Mouse (Mus musculus): ENCODE results near the gene Gm49403. TPM values are rescaled to one million over a fixed set of nuclear protein-coding genes. Genes with fewer than 3 reads are reported as not detected.
A peak's percentile ranks its signal among the peaks of the same experiment; 100 is the strongest.
"Not testable (repeated sequence)": the region's sequence is repeated elsewhere in the genome, so short reads cannot be mapped to it uniquely, and the experiment has no call there.

Gm49403 gene
- polyA plus RNA-seq, 1 experiment from 2014 or later, result not detected

DNA sequence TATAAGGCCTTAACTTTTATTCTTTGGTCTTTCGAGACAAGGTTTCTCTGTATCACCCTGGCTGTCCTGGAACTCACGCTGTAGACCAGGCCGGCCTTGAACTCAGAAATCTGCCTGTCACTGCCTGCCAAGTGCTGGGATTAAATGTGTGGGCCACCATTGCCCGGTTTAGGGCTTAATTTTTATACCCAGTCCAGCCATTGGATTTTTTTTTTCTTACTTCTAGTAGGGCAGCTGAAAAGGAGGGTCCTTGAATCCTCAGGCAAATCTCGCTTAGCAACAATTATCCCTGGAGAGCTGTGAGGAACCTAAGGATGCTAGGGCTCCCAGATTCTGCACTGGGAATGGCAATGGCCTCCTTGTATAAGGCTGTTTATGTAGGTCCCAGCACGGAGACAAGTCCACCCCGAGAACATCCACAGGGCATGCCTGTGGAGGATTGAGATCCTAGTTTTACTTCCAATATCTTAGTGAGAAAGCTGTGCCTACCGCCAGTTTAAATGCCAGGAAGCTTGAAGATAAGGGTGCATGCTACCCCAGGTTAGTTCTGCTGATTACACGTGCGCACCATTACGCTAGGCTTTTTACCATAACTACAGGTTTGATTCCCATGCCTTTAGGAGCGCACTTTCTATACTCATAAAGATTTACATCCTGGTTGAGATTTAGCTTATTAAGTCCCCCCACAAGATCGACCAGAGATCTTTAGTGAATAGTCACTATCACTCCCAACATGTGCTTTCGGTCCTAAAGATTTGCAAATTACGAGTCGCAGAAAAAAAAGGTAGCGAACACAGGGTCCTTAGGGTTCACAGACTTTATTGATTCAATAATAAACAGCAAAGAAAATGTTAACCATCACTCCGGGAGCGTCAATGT is 4.1 kb downstream of the Gm49403 start:
- 16% methylated on average over 19 of the region's 19 CpGs for WGBS
- H3K4me2 ChIP-seq (replicated peaks), result peak overlapping the region; percentile 89
- H3K27ac ChIP-seq, result peak overlapping the region; percentile 89
- H3K9ac ChIP-seq, result peak overlapping the region; percentile 70
- H3K4me1 ChIP-seq (replicated peaks; ENCODE audit: control insufficient read depth, insufficient read depth, low read length), result peaks cover 17% of the 10 kb centered on the region
- H3K9me3 ChIP-seq (ENCODE audit: control insufficient read depth, low read length), result no peaks in the 10 kb centered on the region
- H3K4me3 ChIP-seq (replicated peaks; ENCODE audit: low read length), result peak overlapping the region; percentile 67
- no peaks in the 10 kb centered on the region for H3K27me3 ChIP-seq (ENCODE audit: control insufficient read depth, insufficient read depth, low read length)
- ATAC-seq (ENCODE audit: low FRiP score), result no peak
- H3K36me3 ChIP-seq (replicated peaks; ENCODE audit: control insufficient read depth, insufficient read depth), result peaks cover 13% of the 10 kb centered on the region
- no peak for DNase-seq (ENCODE audit: low spot score)

DNA sequence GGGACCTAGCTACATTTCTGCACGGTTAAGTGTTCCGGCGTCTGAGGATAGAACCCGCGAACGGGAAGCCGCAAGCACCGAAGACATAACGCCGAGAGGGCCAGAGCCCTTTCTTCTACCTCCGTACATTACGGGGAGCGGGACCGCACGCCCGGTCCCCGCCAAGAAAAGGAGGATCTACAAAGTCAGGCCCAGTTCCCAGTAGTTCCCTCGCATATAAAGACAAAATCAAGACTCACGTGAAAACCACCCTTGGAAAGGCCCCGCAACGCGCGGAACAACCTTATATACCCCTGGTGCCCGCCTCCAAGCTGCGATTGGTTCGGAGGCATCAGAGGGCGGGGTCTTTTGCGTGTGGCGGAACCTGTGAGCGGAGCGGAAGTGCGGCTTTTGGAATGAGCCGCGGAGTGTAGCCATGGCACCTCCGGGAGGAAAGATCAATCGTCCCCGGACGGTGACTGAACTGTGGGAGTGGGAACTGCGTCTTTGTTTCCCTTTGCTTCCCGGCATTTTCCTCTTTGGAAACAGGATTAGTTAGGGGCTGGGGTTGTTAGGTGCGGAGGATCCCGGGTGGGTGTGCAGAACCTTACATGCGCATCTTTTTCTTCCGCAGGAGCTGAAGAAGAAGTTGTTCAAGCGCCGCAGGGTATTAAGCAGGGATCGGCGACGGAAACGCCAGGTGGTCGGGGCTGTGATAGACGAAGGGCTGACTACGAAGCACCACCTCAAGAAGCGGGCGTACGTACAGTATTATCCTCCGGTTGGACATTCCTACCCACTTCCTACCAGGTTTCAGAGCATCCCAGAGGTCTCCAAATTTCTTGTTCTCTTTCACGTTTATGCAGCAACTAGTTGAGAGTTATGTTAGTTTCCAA is 5.0 kb downstream of the Gm49403 start, which contains the start of the genes 1810009A15Rik and Gm49416:
TSS of gene 1810009A15Rik (plus strand) at position 343 of the 875 bp plus-strand sequence.
TSS of gene Gm49416 (plus strand) at position 416 of the 875 bp plus-strand sequence.
- Histone ChIP-seq H3K4me2 (replicated peaks) (peak within 1 kb of the TSS; percentile 89), H3K36me3 (replicated peaks; ENCODE audit: control insufficient read depth, insufficient read depth) (peaks cover 13% of the 10 kb centered on the region), H3K27ac (peak within 1 kb of the TSS; percentile 89), H3K4me1 (replicated peaks; ENCODE audit: control insufficient read depth, insufficient read depth, low read length) (peaks cover 21% of the 10 kb centered on the region), H3K9ac (peak within 1 kb of the TSS; percentile 70), H3K27me3 (ENCODE audit: control insufficient read depth, insufficient read depth, low read length) (no peaks in the 10 kb centered on the region), H3K9me3 (ENCODE audit: control insufficient read depth, low read length) (no peaks in the 10 kb centered on the region), H3K4me3 (replicated peaks; ENCODE audit: low read length) (peak within 1 kb of the TSS; percentile 67)
- under 1% methylated on average over 58 of the region's 58 CpGs for WGBS
- ATAC-seq (ENCODE audit: low FRiP score) (peak; percentile 94), DNase-seq (ENCODE audit: low spot score) (peak; percentile 98)

DNA sequence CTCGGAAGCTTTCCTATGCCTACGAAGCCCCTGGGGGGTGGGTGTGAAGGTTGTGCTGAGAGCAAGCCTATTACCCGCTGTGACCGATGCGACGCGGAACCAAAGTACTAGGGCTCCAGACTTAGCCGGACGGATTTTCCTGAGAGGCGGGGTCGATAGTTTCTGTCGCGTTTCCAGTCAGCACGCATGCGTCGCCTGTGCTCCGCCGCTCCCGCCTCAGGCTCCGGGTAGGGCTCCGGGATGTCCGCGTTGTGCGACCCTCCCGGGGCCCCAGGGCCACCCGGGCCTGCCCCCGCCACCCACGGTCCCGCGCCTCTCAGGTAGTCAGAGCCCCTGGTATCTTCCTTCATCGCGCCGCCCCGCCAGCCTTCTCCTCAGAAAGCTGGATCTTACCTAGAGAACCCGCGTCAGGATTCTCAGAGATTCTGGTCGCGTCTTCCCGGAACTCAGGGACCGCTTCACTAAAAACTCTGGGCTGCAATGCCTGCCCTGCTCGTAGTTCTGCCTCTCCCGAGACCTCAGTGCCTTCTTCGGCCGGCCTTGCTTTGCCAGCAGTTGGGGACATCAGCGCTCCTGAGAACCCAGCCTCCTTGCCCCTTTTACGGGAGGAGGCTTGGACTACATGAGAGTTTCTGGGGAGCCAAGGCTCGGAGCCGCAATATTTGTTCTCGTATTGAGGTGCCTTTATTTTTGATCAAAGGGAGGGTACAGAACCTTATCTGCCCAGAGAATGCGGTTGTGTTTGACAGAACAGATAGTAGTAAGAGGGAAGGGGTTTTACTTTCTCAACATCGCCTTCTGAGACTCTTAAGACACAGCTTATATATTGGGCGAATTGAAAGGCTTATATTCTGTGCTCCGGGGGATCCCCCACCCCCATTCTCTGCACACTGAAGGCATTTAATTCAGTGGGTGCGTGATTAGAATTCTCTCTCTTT is 9.4 kb downstream of the Gm49403 start, which contains the start of gene Ints5:
TSS of gene Ints5 (plus strand) at position 177 of the 938 bp plus-strand sequence.
- 2% methylated on average over 54 of the region's 54 CpGs for WGBS

DNA sequence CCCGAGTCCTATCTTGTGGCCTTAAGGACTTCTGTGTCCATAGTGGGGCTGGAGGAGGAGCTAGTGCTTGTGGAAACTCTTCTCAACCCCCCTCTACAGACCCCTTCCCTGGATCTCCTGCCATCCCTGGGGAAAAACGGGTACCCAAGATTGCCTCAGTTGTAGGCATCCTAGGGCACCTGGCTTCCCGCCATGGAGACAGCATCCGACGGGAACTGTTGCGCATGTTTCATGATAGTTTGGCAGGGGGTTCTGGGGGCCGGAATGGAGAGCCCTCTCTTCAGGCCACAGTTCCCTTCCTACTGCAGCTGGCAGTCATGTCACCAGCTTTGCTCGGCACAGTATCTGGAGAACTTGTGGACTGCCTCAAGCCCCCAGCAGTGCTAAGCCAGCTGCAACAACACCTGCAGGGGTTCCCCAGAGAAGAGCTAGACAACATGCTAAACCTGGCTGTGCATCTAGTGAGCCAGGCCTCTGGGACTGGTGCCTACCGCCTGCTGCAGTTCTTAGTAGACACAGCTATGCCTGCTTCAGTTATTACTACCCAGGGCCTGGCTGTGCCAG is 11.7 kb downstream of the Gm49403 start:
- ATAC-seq (ENCODE audit: low FRiP score) (no peak), DNase-seq (ENCODE audit: low spot score) (no peak)
- H3K9ac ChIP-seq, result no peak overlapping the region
- H3K36me3 ChIP-seq (replicated peaks; ENCODE audit: control insufficient read depth, insufficient read depth), result peaks cover 28% of the 10 kb centered on the region
- H3K27me3 ChIP-seq (ENCODE audit: control insufficient read depth, insufficient read depth, low read length), result no peaks in the 10 kb centered on the region
- H3K9me3 ChIP-seq (ENCODE audit: control insufficient read depth, low read length), result no peaks in the 10 kb centered on the region
- H3K4me2 ChIP-seq (replicated peaks), result no peak overlapping the region
- no peak overlapping the region for H3K4me3 ChIP-seq (replicated peaks; ENCODE audit: low read length)
- H3K27ac ChIP-seq, result no peak overlapping the region
- 93% methylated on average over 9 of the region's 9 CpGs for WGBS
- peaks cover 25% of the 10 kb centered on the region for H3K4me1 ChIP-seq (replicated peaks; ENCODE audit: control insufficient read depth, insufficient read depth, low read length)

More for the DNA sequence above, 9.4 kb downstream of the Gm49403 start, which contains the start of gene Ints5:
- Histone ChIP-seq H3K27me3 (ENCODE audit: control insufficient read depth, insufficient read depth, low read length) (no peaks in the 10 kb centered on the region), H3K4me3 (replicated peaks; ENCODE audit: low read length) (peak within 1 kb of the TSS; percentile 74), H3K9ac (peak within 1 kb of the TSS; percentile 85), H3K4me2 (replicated peaks) (peak within 1 kb of the TSS; percentile 92), H3K4me1 (replicated peaks; ENCODE audit: control insufficient read depth, insufficient read depth, low read length) (peaks cover 25% of the 10 kb centered on the region), H3K36me3 (replicated peaks; ENCODE audit: control insufficient read depth, insufficient read depth) (peaks cover 31% of the 10 kb centered on the region), H3K27ac (peak within 1 kb of the TSS; percentile 82), H3K9me3 (ENCODE audit: control insufficient read depth, low read length) (no peaks in the 10 kb centered on the region)
- peak; percentile 87 for DNase-seq (ENCODE audit: low spot score)
- peak; percentile 64 for ATAC-seq (ENCODE audit: low FRiP score)

DNA sequence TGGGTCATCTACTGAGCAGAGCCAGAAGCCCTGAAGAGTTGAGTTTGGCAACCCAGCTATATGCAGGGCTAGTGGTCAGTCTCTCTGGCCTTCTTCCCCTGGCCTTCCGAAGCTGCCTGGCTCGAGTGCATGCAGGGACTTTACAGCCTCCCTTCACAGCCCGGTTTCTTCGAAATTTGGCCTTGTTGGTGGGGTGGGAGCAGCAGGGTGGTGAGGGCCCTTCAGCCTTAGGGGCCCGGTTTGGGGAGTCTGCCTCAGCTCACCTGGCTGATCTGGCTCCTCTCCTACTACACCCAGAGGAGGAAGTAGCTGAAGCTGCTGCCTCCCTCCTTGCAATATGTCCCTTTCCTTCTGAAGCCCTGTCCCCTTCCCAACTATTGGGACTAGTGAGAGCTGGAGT is 12.5 kb downstream of the Gm49403 start:
- not testable (repeated sequence) for ATAC-seq (ENCODE audit: low FRiP score); H3K27me3 ChIP-seq (ENCODE audit: control insufficient read depth, insufficient read depth, low read length); H3K4me3 ChIP-seq (replicated peaks; ENCODE audit: low read length); H3K9me3 ChIP-seq (ENCODE audit: control insufficient read depth, low read length); DNase-seq (ENCODE audit: low spot score); H3K4me2 ChIP-seq (replicated peaks); H3K27ac ChIP-seq; H3K9ac ChIP-seq
- Histone ChIP-seq H3K36me3 (replicated peaks; ENCODE audit: control insufficient read depth, insufficient read depth) (peaks cover 21% of the 10 kb centered on the region), H3K4me1 (replicated peaks; ENCODE audit: control insufficient read depth, insufficient read depth, low read length) (peaks cover 25% of the 10 kb centered on the region)
- 96% methylated on average over 5 of the region's 5 CpGs for WGBS

DNA sequence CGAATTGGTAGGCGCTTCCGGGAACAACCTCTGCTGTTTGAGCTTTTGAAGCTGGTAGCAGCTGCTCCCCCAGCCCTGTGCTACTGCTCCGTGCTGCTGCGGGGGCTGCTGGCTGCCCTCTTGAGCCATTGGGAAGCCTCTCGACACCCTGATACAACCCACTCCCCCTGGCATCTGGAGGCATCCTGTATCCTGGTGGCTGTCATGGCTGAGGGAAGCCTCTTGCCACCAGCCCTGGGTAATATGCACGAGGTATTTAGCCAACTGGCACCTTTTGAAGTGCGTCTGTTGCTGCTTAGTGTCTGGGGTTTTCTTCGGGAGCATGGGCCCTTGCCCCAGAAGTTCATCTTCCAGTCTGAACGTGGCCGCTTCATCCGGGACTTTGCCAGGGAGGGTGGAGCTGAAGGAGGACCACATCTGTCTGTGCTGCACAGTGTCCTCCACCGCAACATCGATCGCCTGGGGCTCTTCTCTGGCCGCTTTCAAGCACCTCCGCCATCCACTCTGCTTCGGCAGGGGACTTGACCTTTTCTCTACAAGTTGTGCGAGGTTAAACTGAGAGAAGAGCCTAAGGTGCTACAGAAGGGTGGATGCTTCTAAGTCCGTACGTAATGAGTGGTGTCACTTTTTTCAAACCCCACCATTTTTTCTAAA is 13.6 kb downstream of the Gm49403 start:
- 24% methylated on average over 21 of the region's 21 CpGs for WGBS

DNA sequence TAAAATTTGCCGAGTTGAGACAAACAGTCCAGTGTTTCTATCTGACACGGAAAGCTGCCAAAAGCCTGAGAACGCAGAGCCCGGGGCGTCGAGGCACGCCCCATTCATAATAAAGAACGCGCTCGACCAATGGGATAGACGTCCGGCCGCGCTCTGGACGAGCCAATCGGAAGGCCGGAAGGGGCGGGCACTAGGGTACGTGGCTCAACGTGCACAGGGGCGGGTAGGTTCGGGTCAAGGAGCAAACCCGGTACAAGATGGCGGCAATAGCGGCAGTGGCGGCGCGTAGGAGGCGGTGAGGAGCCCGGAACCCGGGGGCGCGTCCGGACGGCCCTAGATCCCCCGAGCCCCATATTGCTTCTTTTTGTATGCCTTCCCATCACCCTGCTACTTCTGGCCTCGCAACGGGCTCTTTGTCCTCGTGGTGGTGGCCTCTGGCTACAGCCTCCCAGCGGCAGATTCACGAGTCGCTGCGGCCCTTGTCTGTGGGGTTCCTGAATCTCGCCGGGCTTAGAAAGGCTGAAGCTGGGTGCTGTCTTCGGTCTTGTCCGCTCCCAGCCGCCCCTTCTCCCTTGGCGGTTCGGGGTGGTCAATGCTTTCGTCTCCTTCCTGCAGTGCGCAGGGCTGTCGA is 14.2 kb downstream of the Gm49403 start, which contains the start of gene Ganab:
TSS of gene Ganab (plus strand) at position 207 of the 631 bp plus-strand sequence.
- ATAC-seq (ENCODE audit: low FRiP score), result peak; percentile 99
- H3K4me2 ChIP-seq (replicated peaks), result peak within 1 kb of the TSS; percentile 95
- peaks cover 25% of the 10 kb centered on the region for H3K4me1 ChIP-seq (replicated peaks; ENCODE audit: control insufficient read depth, insufficient read depth, low read length)
- peaks cover 27% of the 10 kb centered on the region for H3K36me3 ChIP-seq (replicated peaks; ENCODE audit: control insufficient read depth, insufficient read depth)
- H3K27me3 ChIP-seq (ENCODE audit: control insufficient read depth, insufficient read depth, low read length), result no peaks in the 10 kb centered on the region
- DNase-seq (ENCODE audit: low spot score), result peak; percentile 95
- no peaks in the 10 kb centered on the region for H3K9me3 ChIP-seq (ENCODE audit: control insufficient read depth, low read length)
- peak within 1 kb of the TSS; percentile 87 for H3K27ac ChIP-seq
- under 1% methylated on average over 53 of the region's 53 CpGs for WGBS
- peak within 1 kb of the TSS; percentile 81 for H3K4me3 ChIP-seq (replicated peaks; ENCODE audit: low read length)
- H3K9ac ChIP-seq, result peak within 1 kb of the TSS; percentile 89

More for the DNA sequence above, 13.6 kb downstream of the Gm49403 start:
- H3K9ac ChIP-seq, result peak overlapping the region; percentile 89
- peak; percentile 61 for ATAC-seq (ENCODE audit: low FRiP score)
- peaks cover 25% of the 10 kb centered on the region for H3K4me1 ChIP-seq (replicated peaks; ENCODE audit: control insufficient read depth, insufficient read depth, low read length)
- not testable (repeated sequence) for H3K27me3 ChIP-seq (ENCODE audit: control insufficient read depth, insufficient read depth, low read length); DNase-seq (ENCODE audit: low spot score); H3K9me3 ChIP-seq (ENCODE audit: control insufficient read depth, low read length)
- peak overlapping the region; percentile 95 for H3K4me2 ChIP-seq (replicated peaks)
- H3K27ac ChIP-seq, result peak overlapping the region; percentile 82
- peak overlapping the region; percentile 81 for H3K4me3 ChIP-seq (replicated peaks; ENCODE audit: low read length)
- peaks cover 21% of the 10 kb centered on the region for H3K36me3 ChIP-seq (replicated peaks; ENCODE audit: control insufficient read depth, insufficient read depth)

All from hindbrain, embryonic 14.5 days (tissue).